31 mouse cellular contexts compared by ENCODE assay signal in genomic region chr3:130075746-130076145, GRCm38 (mm10). TPM values are rescaled to one million over a fixed set of nuclear protein-coding genes. Genes with fewer than 3 reads are reported as not detected.
DNase-seq lines count a peak whose midpoint lies in the region; ATAC-seq and TF ChIP-seq lines count a peak whose summit lies in the region.
"Had no signal": no experiment of that assay in that cellular context is flagged by ENCODE, and none has a peak within 500 bp of the region (broad histone marks: within the 10 kb centered on the region; RNA-seq: fewer than 3 reads in every experiment).

No protein-coding gene starts in this region.

- no peaks in the 10 kb centered on the region for H3K4me1 ChIP-seq in MEL (ENCODE audit: control insufficient read depth in 1 of 2, insufficient read depth in 2 of 2, low read length in 2 of 2)
- H3K4me1 ChIP-seq: embryonic facial prominence, embryonic 10.5 days; embryonic facial prominence, embryonic 13.5 days; forebrain, embryonic 12.5 days; forebrain, embryonic 15.5 days; heart, embryonic 15.5 days; intestine, embryonic 15.5 days had no signal

- H3K27me3 ChIP-seq in MEL (ENCODE audit: control insufficient read depth in 1 of 2, insufficient read depth in 2 of 2, low read length in 2 of 2) = no peaks in the 10 kb centered on the region
- H3K27me3 ChIP-seq: forebrain, embryonic 12.5 days; forebrain, embryonic 15.5 days; heart, embryonic 15.5 days; intestine, embryonic 15.5 days; Patski had no signal

- DNase-seq in 3T3-L1 (ENCODE audit: low read depth, low spot score) (peak; percentile 39), 416B (ENCODE audit: low read depth) (peak; percentile 67), MEL (ENCODE audit: low read depth, low spot score) (no peak)
- DNase-seq in right cerebral cortex, postnatal 36 days (ENCODE audit: low spot score in 2 of 2) = no peak
- no peak for DNase-seq in testis, postnatal 14 days (ENCODE audit: low spot score)
- DNase-seq: adrenal gland, adult 2 months; adrenal gland, postnatal 14 days; B cell, adult 2 months; cerebellum, adult 11 months; cerebellum, adult 2 months; cerebellum, adult 9-11 months; cerebellum, postnatal 25 days; embryo, embryonic 11 days; gastrocnemius, postnatal 25 days; heart, adult 2 months; heart, postnatal 10 days; heart, postnatal 36 days; kidney, adult 11 months had no signal

- no peak for TF ChIP-seq CTCF in MEL (IDR thresholded peaks at IDR 0.05 in 2 of 3, conservative IDR thresholded peaks at IDR 0.05 in 1 of 3; ENCODE audit: control insufficient read depth in 1 of 3, insufficient read depth in 1 of 3, low read depth in 2 of 3, low read length in 3 of 3, poor library complexity in 1 of 3, severe bottlenecking in 1 of 3)

- H3K27ac ChIP-seq in MEL (ENCODE audit: control insufficient read depth, low read depth, low read length) = no peak overlapping the region
- H3K27ac ChIP-seq: embryonic facial prominence, embryonic 10.5 days; embryonic facial prominence, embryonic 13.5 days; forebrain, embryonic 12.5 days; forebrain, embryonic 15.5 days; heart, adult 2 months; heart, embryonic 15.5 days; hindbrain, embryonic 14.5 days; hindbrain, postnatal 0 days; intestine, embryonic 15.5 days had no signal

- H3K79me2 ChIP-seq in MEL (ENCODE audit: control insufficient read depth, insufficient read depth, low read length, poor library complexity) = no peaks in the 10 kb centered on the region

- no peak for TF ChIP-seq POLR2A in MEL (IDR thresholded peaks at IDR 0.05; ENCODE audit: control insufficient read depth in 1 of 2, insufficient read depth in 1 of 2, low read depth in 1 of 2, low read length in 2 of 2, poor library complexity in 1 of 2)

- no peak for TF ChIP-seq RAD21 in MEL (IDR thresholded peaks at IDR 0.05; ENCODE audit: low read depth, low read length)

- H3K9ac ChIP-seq in MEL (ENCODE audit: control insufficient read depth, low read depth, low read length, poor library complexity, severe bottlenecking) = no peak overlapping the region
- H3K9ac ChIP-seq: embryonic facial prominence, embryonic 13.5 days; forebrain, embryonic 12.5 days; forebrain, embryonic 15.5 days; heart, embryonic 15.5 days; hindbrain, embryonic 14.5 days; intestine, embryonic 15.5 days had no signal

- H3K36me3 ChIP-seq in MEL (ENCODE audit: control insufficient read depth in 1 of 2, insufficient read depth in 2 of 2, low read length in 2 of 2) = no peaks in the 10 kb centered on the region
- H3K36me3 ChIP-seq: embryonic facial prominence, embryonic 10.5 days; embryonic facial prominence, embryonic 13.5 days; forebrain, embryonic 12.5 days; forebrain, embryonic 15.5 days; heart, embryonic 15.5 days; intestine, embryonic 15.5 days had no signal

- H3K9me3 ChIP-seq in MEL (replicated peaks; ENCODE audit: insufficient read depth, low read length) = no peaks in the 10 kb centered on the region
- H3K9me3 ChIP-seq: embryonic facial prominence, embryonic 10.5 days; embryonic facial prominence, embryonic 13.5 days; forebrain, embryonic 12.5 days; forebrain, embryonic 15.5 days; heart, embryonic 15.5 days; intestine, embryonic 15.5 days had no signal

- no peak overlapping the region for H3K4me3 ChIP-seq in MEL (ENCODE audit: control insufficient read depth in 1 of 2, insufficient read depth in 1 of 2, low read depth in 2 of 2, low read length in 2 of 2)
- H3K4me3 ChIP-seq: embryonic facial prominence, embryonic 10.5 days; embryonic facial prominence, embryonic 13.5 days; erythroblast, embryonic 14.5 days; forebrain, embryonic 12.5 days; forebrain, embryonic 15.5 days; heart, adult 2 months; heart, embryonic 15.5 days; intestine, embryonic 15.5 days had no signal

- peak; percentile 41 for ATAC-seq in inflammation-experienced regulatory T-cells, adult 6 months
- ATAC-seq: forebrain, embryonic 15.5 days; hindbrain, postnatal 0 days; intestine, embryonic 15.5 days; Patski had no signal

- no peak for TF ChIP-seq EP300 in MEL (IDR thresholded peaks at IDR 0.05; ENCODE audit: low read depth in 1 of 2, low read length in 2 of 2)

TF ChIP-seq in MEL, 35 proteins besides CTCF, POLR2A, EP300 and RAD21:
- peak; percentile 54; the same call in 1 of the 2 replicates for TF ChIP-seq RCOR1 (IDR thresholded peaks at IDR 0.05; ENCODE audit: low read depth, low read length)
- TF ChIP-seq ZMIZ1 (IDR thresholded peaks at IDR 0.05; ENCODE audit: low read depth, low read length) = no peak
- no peak for TF ChIP-seq ZNF384 (IDR thresholded peaks at IDR 0.05; ENCODE audit: low read depth, low read length)
- no peak for TF ChIP-seq HCFC1 (IDR thresholded peaks at IDR 0.05; ENCODE audit: low read depth, low read length)
- no peak for TF ChIP-seq POLR2AphosphoS5 (IDR thresholded peaks at IDR 0.05; ENCODE audit: borderline replicate concordance, low read depth, low read length)
- no peak for TF ChIP-seq SMC3 (IDR thresholded peaks at IDR 0.05; ENCODE audit: low read depth, low read length)
- TF ChIP-seq NRF1 (IDR thresholded peaks at IDR 0.05; ENCODE audit: insufficient read depth, low read depth, low read length, poor library complexity, severe bottlenecking) = no peak
- peak; percentile 36; the same call in 1 of the 2 replicates for TF ChIP-seq ETS1 (IDR thresholded peaks at IDR 0.05; ENCODE audit: low read depth, low read length)
- TF ChIP-seq SIN3A (IDR thresholded peaks at IDR 0.05; ENCODE audit: low read length) = no peak

RNA-seq across cellular contexts. Expression of gene Sec24b, which starts 14.4 kb away (rescaled TPM):
- total RNA-seq in MEL (2012; rRNA removed) = 18.6 and 29.2 TPM in 2 replicates
- polyA plus RNA-seq in MEL (2012; ENCODE audit: insufficient read depth in 1 of 2, insufficient read length in 2 of 2, low read depth in 1 of 2, low replicate concordance in 2 of 2, missing spikeins in 1 of 2) = 10 to 100 TPM; 54.4 to 56.3 TPM
- polyA plus RNA-seq in inflammation-experienced regulatory T-cells, adult 6 months (2017; shearing (Covaris generic)) = 10 to 100 TPM; 18.6 to 34.0 (median 20.5) TPM

RNA-seq across cellular contexts. Expression of gene Col25a1, which starts 55.6 kb away (rescaled TPM):
- not detected in 2 replicates for total RNA-seq in MEL (2012; rRNA removed)
- polyA plus RNA-seq in MEL (2012; ENCODE audit: insufficient read depth in 1 of 2, insufficient read length in 2 of 2, low read depth in 1 of 2, low replicate concordance in 2 of 2, missing spikeins in 1 of 2) = not detected
- polyA plus RNA-seq in inflammation-experienced regulatory T-cells, adult 6 months (2017; shearing (Covaris generic)) = not detected
- total RNA-seq: common myeloid progenitor, adult 5-6 weeks; granulocyte monocyte progenitor cell, adult 5-6 weeks had no signal

Comparison
In these comparisons a context has a peak if more than half of its experiments do, and no peak if none do; other contexts are left out.
1. DNase-seq: peak in 3T3-L1 (single experiment) and 416B (single experiment); none in MEL (single experiment), right cerebral cortex, postnatal 36 days (0 of 2) and testis, postnatal 14 days (single experiment).